7 mouse cellular contexts compared by ENCODE assay signal in the genomic region with DNA sequence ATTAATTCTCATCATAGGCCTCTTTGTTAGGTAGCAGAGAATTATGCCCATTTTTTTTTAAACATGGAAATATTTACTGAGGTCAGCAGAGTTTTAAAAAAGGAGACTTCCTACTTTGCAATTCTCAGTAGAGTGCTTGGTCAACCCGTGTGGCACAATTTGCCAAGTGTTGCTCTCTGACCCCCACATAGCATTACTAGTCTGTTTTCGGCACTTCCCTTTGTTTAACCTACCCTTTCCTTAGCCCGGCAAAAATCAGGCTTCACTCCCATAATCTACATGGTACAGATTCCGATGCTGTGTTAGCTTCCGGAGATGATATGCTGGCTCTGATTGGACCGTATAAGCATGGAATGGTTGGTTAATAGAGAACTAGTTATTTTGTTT. TPM values are rescaled to one million over a fixed set of nuclear protein-coding genes. Genes with fewer than 3 reads are reported as not detected.
DNase-seq lines count a peak whose midpoint lies in the region; ATAC-seq and TF ChIP-seq lines count a peak whose summit lies in the region.

No protein-coding gene starts in this region.

- no peak for DNase-seq in ES-E14 (ENCODE audit: low read depth, low spot score)
- no peak for DNase-seq in lung, postnatal 0 days (ENCODE audit: low spot score)
- DNase-seq in stomach, postnatal 0 days (ENCODE audit: low spot score) = no peak
- DNase-seq in B cell, adult 2 months = no peak
- DNase-seq in thymus, postnatal 25 days = no peak

- no peaks in the 10 kb centered on the region for H3K27me3 ChIP-seq in hindbrain, embryonic 13.5 days
- no peaks in the 10 kb centered on the region for H3K27me3 ChIP-seq in lung, postnatal 0 days (replicated peaks; ENCODE audit: insufficient read depth, low read length)
- no peaks in the 10 kb centered on the region for H3K27me3 ChIP-seq in stomach, postnatal 0 days (ENCODE audit: control insufficient read depth, insufficient read depth, low read length)

- H3K9me3 ChIP-seq in ES-E14 (ENCODE audit: control insufficient read depth, insufficient read depth, low read depth, low read length) = no peaks in the 10 kb centered on the region
- H3K9me3 ChIP-seq in hindbrain, embryonic 13.5 days = no peaks in the 10 kb centered on the region
- H3K9me3 ChIP-seq in lung, postnatal 0 days (ENCODE audit: low read length) = no peaks in the 10 kb centered on the region
- no peaks in the 10 kb centered on the region for H3K9me3 ChIP-seq in stomach, postnatal 0 days (ENCODE audit: control insufficient read depth, low read length)

- 0 out of 2 replicates have a peak, but pooled peaks have one; percentile 20 for TF ChIP-seq EP300 in lung, postnatal 0 days (IDR thresholded peaks at IDR 0.05)
- TF ChIP-seq EP300 in stomach, postnatal 0 days (optimal IDR thresholded peaks at IDR 0.05) = no peak

- in situ Hi-C loops in ES-E14 (cut with MboI; ENCODE audit: low sequenced_read_pairs in 2 of 2, unreplicated experiment in 2 of 2) = no loop called here

- H3K4me3 ChIP-seq in ES-E14 (ENCODE audit: insufficient read depth in 1 of 2, low read depth in 1 of 2, low read length in 2 of 2, poor library complexity in 1 of 2, severe bottlenecking in 1 of 2) = peak overlapping the region; percentile 95 to 96; a peak in 3 of 4 replicates
- peak overlapping the region; percentile 100 for H3K4me3 ChIP-seq in brown adipose tissue, adult 24 weeks (ENCODE audit: insufficient read depth, low read depth, low read length)
- peak overlapping the region; percentile 98 for H3K4me3 ChIP-seq in hindbrain, embryonic 13.5 days
- H3K4me3 ChIP-seq in lung, postnatal 0 days (ENCODE audit: low read depth, low read length) = peak overlapping the region; percentile 96
- H3K4me3 ChIP-seq in stomach, postnatal 0 days (ENCODE audit: low read depth, low read length) = peak overlapping the region; percentile 90

- no peak for TF ChIP-seq CTCF in lung, postnatal 0 days (IDR thresholded peaks at IDR 0.05)
- TF ChIP-seq CTCF in stomach, postnatal 0 days (IDR thresholded peaks at IDR 0.05; ENCODE audit: low read depth) = no peak

- no peak overlapping the region for H3K27ac ChIP-seq in ES-E14 (ENCODE audit: insufficient read depth, low read depth, low read length, poor library complexity, severe bottlenecking)
- peak overlapping the region; percentile 99 for H3K27ac ChIP-seq in brown adipose tissue, adult 24 weeks (replicated peaks; ENCODE audit: low read depth, low read length)
- peak overlapping the region; percentile 100 for H3K27ac ChIP-seq in hindbrain, embryonic 13.5 days
- H3K27ac ChIP-seq in lung, postnatal 0 days (ENCODE audit: low read length) = peak overlapping the region; percentile 100
- H3K27ac ChIP-seq in stomach, postnatal 0 days (replicated peaks) = peak overlapping the region; percentile 100

- peaks cover 3 to 4% of the 10 kb centered on the region in 2 experiments; a peak in 1 of 4 replicates for H3K4me1 ChIP-seq in ES-E14 (ENCODE audit: control insufficient read depth in 2 of 2, insufficient read depth in 2 of 2, low read length in 2 of 2, poor library complexity in 1 of 2)
- H3K4me1 ChIP-seq in brown adipose tissue, adult 24 weeks (ENCODE audit: control insufficient read depth, insufficient read depth, insufficient read length, low read length) = peaks cover 8% of the 10 kb centered on the region
- H3K4me1 ChIP-seq in hindbrain, embryonic 13.5 days (replicated peaks) = peaks cover 32% of the 10 kb centered on the region
- H3K4me1 ChIP-seq in lung, postnatal 0 days (ENCODE audit: insufficient read depth, low read depth, low read length) = peaks cover 6% of the 10 kb centered on the region; the same call in 1 of the 2 replicates
- H3K4me1 ChIP-seq in stomach, postnatal 0 days (replicated peaks; ENCODE audit: control insufficient read depth, insufficient read depth) = no peaks in the 10 kb centered on the region

- H3K4me2 ChIP-seq in hindbrain, embryonic 13.5 days = peak overlapping the region; percentile 58
- peak overlapping the region; percentile 74 for H3K4me2 ChIP-seq in lung, postnatal 0 days (replicated peaks; ENCODE audit: low read depth, low read length)
- H3K4me2 ChIP-seq in stomach, postnatal 0 days (replicated peaks; ENCODE audit: low read depth) = peak overlapping the region; percentile 74

- H3K9ac ChIP-seq in ES-E14 (ENCODE audit: insufficient read depth, low read depth, low read length, poor library complexity, severe bottlenecking) = peak overlapping the region; percentile 49; the same call in 1 of the 2 replicates
- H3K9ac ChIP-seq in hindbrain, embryonic 13.5 days = peak overlapping the region; percentile 99
- peak overlapping the region; percentile 99 for H3K9ac ChIP-seq in lung, postnatal 0 days (replicated peaks; ENCODE audit: low read depth)
- peak overlapping the region; percentile 99 for H3K9ac ChIP-seq in stomach, postnatal 0 days (ENCODE audit: low read length)

- ATAC-seq in hindbrain, embryonic 13.5 days (ENCODE audit: low FRiP score) = peak; percentile 40; the same call in 1 of the 2 replicates
- ATAC-seq in lung, postnatal 0 days = no peak
- no peak for ATAC-seq in stomach, postnatal 0 days (ENCODE audit: low FRiP score, low TSS enrichment)

- 30% methylated on average over 6 of the region's 6 CpGs for WGBS in hindbrain, embryonic 13.5 days
- 21% methylated on average over 6 of the region's 6 CpGs for WGBS in lung, postnatal 0 days
- 46% methylated on average over 6 of the region's 6 CpGs for WGBS in stomach, postnatal 0 days

- H3K36me3 ChIP-seq in ES-E14 (ENCODE audit: control insufficient read depth, insufficient read depth, low read length, poor library complexity, severe bottlenecking) = no peaks in the 10 kb centered on the region
- no peaks in the 10 kb centered on the region for H3K36me3 ChIP-seq in hindbrain, embryonic 13.5 days
- no peaks in the 10 kb centered on the region for H3K36me3 ChIP-seq in lung, postnatal 0 days (ENCODE audit: insufficient read depth, low read length)
- no peaks in the 10 kb centered on the region for H3K36me3 ChIP-seq in stomach, postnatal 0 days (ENCODE audit: control insufficient read depth, insufficient read depth, low read length)

TF ChIP-seq in ES-E14, 5 proteins besides CTCF, POLR2A, EP300 and RAD21:
- TF ChIP-seq CHD2 (IDR thresholded peaks at IDR 0.05; ENCODE audit: low read depth, low read length) = no peak
- TF ChIP-seq HCFC1 (IDR thresholded peaks at IDR 0.05; ENCODE audit: borderline replicate concordance, insufficient read depth, low read length) = no peak
- TF ChIP-seq ZNF384 (IDR thresholded peaks at IDR 0.05; ENCODE audit: low read depth, low read length) = no peak
- no peak for TF ChIP-seq MAFK (IDR thresholded peaks at IDR 0.05; ENCODE audit: insufficient read depth, low read depth, low read length)
- no peak for TF ChIP-seq ZC3H11A (IDR thresholded peaks at IDR 0.05; ENCODE audit: borderline replicate concordance, low read depth, low read length)

RNA-seq across cellular contexts. Expression of a gene that starts 0.8 kb away (rescaled TPM):
- total RNA-seq in ES-E14 (2012; rRNA removed) = 22.0 and 27.8 TPM in 2 replicates
- polyA plus RNA-seq in brown adipose tissue, adult 24 weeks (2012; ENCODE audit: insufficient read depth, insufficient read length, missing spikeins) = 38.5 and 48.5 TPM in 2 replicates
- polyA plus RNA-seq in hindbrain, embryonic 13.5 days (2015; fragmentation: Nextera tagmentation; extraction: Ambion mirVana) = 10.4 and 12.9 TPM in 2 replicates
- 12.4 and 14.2 TPM in 2 replicates for polyA plus RNA-seq in lung, postnatal 0 days (2015; fragmentation: Nextera tagmentation; extraction: Ambion mirVana)
- 7.1 and 7.9 TPM in 2 replicates for polyA plus RNA-seq in stomach, postnatal 0 days (2015; fragmentation: Nextera tagmentation; extraction: Ambion mirVana)

Comparison
In these comparisons a context has a peak if more than half of its experiments do, and no peak if none do; other contexts are left out.
1. H3K9ac ChIP-seq: peak in every context shown above with its lines; median percentile 99 in hindbrain, embryonic 13.5 days; 99 in lung, postnatal 0 days; 99 in stomach, postnatal 0 days; 49 in ES-E14.